Mouse (Mus musculus): ENCODE data around the gene Gm28269. TPM values are rescaled to one million over a fixed set of nuclear protein-coding genes. Genes with fewer than 3 reads are reported as not detected.

The Gm28269 gene
- not detected in 2 replicates for polyA plus RNA-seq (2012; rRNA removed)

DNA sequence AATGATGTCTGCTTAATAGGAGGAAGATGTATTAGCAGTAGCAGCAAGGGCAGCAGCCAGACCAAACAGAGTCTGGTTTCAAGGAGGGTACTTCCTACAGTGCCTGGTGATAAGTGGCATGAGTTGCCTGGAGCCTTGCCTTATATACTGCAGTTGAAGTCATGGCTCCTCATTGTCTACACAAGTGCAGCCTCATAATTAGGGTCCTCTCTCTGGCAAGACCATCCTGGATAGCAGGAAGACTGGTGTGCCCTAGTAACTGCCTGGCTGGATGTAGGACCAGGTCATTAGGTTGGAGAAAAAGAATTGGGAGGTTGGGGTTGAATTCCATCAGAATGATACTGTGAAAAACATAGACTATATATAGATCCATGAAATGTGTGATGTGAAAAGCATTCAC, at the start of gene Gm28269:
Gene Gm28269, minus strand, starts transcription at position 101 of the 400 bp plus-strand sequence.
- no peak for DNase-seq (ENCODE audit: low read depth, low spot score)

DNA sequence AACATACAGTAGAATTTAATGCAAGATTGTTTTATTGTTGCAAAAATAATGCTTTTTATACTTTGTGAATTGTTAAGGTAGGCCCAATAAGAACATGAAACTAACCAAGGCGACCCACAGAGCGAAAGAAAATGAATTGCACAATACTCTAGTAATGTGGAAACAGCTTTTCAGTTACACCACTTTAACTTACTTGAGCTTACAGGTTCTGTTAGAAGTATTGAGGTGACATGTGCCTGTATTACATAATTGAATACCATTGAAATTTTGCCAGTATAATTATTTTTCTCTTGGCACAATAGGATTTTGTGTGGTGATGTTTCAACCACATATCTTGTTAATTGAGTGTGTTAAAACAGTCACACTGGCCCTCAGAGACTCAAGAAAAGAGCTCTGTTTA, 28.0 kb downstream of the Gm28269 start:
- DNase-seq (ENCODE audit: low read depth, low spot score) = no peak
- WGBS = 80% methylated on average over 2 of the region's 2 CpGs

DNA sequence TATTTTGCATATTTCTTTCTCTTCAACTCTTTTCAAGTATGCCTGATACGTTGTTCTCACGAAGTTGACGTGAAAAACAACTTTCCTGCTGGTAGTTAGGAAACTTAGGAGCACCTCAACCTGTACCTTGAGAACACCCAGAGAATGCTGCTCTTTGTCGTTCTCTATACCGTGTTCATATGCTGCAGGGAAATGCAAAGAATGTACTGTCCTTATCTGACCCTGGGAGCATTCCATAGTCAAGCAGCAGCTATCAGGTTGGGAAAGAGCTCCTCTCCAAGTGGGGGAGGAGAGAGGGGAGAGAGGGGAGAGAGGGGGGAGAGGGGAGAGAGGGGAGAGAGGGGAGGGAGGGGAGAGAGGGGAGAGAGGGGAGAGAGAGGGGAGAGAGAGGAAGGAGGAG, 29.6 kb downstream of the Gm28269 start:
- no peak for DNase-seq (ENCODE audit: low read depth, low spot score)

DNA sequence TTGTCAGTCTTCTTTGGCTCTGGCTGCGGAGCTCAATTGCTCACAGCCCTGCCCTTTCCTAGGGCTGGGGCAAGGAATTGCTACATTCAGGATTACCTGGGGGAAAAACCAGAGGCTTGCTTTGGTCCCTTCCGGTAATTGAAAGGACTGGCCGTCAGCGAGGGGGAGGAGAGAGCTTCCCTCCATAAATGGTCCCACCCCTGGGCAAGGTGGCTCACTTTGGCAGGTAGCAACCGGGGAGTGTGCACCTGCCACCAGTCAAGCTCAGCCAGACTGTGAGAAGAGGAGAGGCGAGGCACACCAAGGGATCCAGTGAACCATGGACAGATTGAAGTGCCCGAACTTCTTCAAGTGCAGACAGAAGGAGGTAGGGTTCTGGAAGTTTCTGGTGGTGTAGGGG, 30.1 kb downstream of the Gm28269 start, which contains the start of gene Slc6a14:
Gene Slc6a14, plus strand, starts transcription at position 68 of the 400 bp plus-strand sequence.
- WGBS = 36% methylated on average over 7 of the region's 7 CpGs

More for the DNA sequence above, 29.6 kb downstream of the Gm28269 start:
- 36% methylated on average over 5 of the region's 5 CpGs for WGBS

DNA sequence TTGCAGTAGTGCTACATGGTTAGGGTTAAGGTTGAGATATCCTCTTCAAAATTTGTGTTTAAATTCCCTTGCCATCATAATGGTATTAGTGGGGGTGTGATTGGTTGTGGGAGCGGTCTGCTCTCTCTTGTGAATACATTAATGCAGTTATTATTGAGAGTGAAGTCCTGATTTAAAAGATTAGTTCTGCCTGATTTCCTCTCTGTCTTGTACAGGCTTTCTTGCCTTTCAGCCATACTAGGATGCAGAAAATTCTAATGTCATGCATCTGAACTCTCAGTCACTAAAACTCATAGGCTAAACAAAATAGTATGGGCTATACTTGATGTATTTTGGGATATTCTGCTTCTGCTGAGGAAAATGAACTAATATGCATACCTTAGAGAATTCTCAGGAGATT, 40.4 kb downstream of the Gm28269 start:
- no peak for DNase-seq (ENCODE audit: low read depth, low spot score)
- 80% methylated on average over 1 of the region's 1 CpGs for WGBS

More for the DNA sequence above, 30.1 kb downstream of the Gm28269 start, which contains the start of gene Slc6a14:
- peak; percentile 37 for DNase-seq (ENCODE audit: low read depth, low spot score)

DNA sequence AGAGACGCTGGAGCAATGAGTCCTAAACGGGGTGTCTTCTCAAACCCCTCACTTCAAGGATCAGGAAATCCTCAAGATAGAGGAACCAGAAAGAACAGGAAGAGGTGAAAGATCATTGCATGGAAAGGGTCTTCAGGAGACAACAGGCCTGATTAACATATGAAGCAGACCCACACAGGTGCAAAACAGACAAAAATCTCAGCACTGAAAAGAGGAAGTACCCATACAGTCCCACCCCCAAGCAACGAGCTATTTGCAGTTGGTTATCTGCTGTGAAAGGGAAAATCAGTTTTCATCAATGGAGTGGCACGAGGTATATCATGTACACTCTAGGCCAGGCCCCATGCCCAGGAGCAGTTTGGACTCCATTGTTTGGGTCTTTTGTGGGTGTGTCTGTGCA, 43.3 kb downstream of the Gm28269 start:
- WGBS = 76% methylated on average over 4 of the region's 4 CpGs
- no peak for DNase-seq (ENCODE audit: low read depth, low spot score)

DNA sequence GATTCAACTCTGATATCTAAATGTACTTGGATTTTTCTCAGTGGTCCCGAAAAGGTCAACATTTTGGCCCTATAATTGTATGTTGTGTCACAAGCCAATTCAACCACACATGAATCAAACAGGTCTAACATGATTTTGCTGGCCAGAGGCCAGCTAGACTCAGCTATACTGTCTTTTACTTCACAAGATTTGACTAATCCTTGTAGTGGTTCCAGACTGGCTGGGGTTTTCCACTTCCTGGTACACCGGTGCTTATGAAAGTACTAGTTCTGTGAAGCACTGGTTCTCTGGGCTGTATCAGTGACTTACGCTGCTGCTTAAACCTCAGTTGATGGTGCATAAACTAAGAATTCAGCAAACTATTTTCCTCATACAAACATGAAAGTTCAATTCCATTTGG, 49.2 kb downstream of the Gm28269 start:
- no peak for DNase-seq (ENCODE audit: low read depth, low spot score)
- WGBS = 51% methylated on average over 3 of the region's 3 CpGs

DNA sequence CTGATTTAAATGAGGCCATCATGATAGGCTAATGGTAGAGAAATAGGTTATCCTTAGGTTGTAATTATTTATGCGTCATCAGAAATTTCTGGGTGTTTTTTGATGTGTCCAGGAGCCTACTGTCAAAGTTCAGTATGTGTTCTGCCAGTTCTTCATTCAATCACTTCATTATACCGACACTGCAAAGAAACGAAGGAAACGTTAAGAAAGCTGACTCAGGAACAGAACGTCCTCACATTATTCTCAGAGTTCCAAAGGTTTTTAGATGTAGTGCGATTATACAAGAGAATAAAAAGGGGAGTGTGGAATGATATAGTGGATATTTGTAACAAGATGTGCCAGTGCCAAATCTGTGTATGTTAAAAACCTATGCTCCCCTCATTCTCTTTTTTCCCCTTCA, 49.7 kb downstream of the Gm28269 start:
- WGBS = 78% methylated on average over 6 of the region's 6 CpGs

More for the DNA sequence above, 49.7 kb downstream of the Gm28269 start:
- no peak for DNase-seq (ENCODE audit: low read depth, low spot score)

Other genes starting within 250 kb of the Gm28269 start
- 0.03 and 6.8 TPM in 2 replicates for gene Slc6a14, start 30.2 kb downstream of the Gm28269 start, polyA plus RNA-seq (2012; rRNA removed)

Measured in large intestine, adult 2 months (tissue).